Mouse (Mus musculus): ENCODE results near the gene Pigr.

Gene Pigr

GRCm38 (mm10) chr1:130876931-130877509 is 50.5 kb downstream of the Pigr start:
- intact Hi-C loops (cut with DNase I) = loop anchor here (1.0 to 5.0 kb wide), 4 partner anchors 50 to 395 kb away; no protein-coding TSS in a partner anchor

- intact Hi-C loops (cut with DNase I) = loop anchor here (1.0 to 5.0 kb wide), 4 partner anchors 49 to 394 kb away; no protein-coding TSS in a partner anchor
Measured at GRCm38 (mm10) chr1:130877889-130878614, 51.6 kb downstream of the Pigr start.

GRCm38 (mm10) chr1:130879927-130880326 is 53.4 kb downstream of the Pigr start:
- intact Hi-C loops (cut with DNase I) = loop anchor here (5.0 kb wide), 2 partner anchors 177 to 392 kb away; no protein-coding TSS in a partner anchor

GRCm38 (mm10) chr1:130883146-130883545 is 56.7 kb downstream of the Pigr start:
- intact Hi-C loops (cut with DNase I) = no loop called here

GRCm38 (mm10) chr1:130887354-130887753 is 60.9 kb downstream of the Pigr start, which contains the start of gene Il24:
Gene Il24, minus strand, starts transcription at chr1:130887454.
- intact Hi-C loops (cut with DNase I) = no loop called here

GRCm38 (mm10) chr1:130892446-130892845 is 66.0 kb downstream of the Pigr start:
- intact Hi-C loops (cut with DNase I) = no loop called here

GRCm38 (mm10) chr1:130893329-130894040 is 67.0 kb downstream of the Pigr start:
- intact Hi-C loops (cut with DNase I) = no loop called here

- intact Hi-C loops (cut with DNase I) = no loop called here
Measured at GRCm38 (mm10) chr1:130894468-130894867, 68.0 kb downstream of the Pigr start.

Data from adrenal gland (tissue).